Mouse (Mus musculus): ENCODE results near the gene Dpy19l3.

The Dpy19l3 gene

GRCm38 (mm10) chr7:35750873-35751272 is 3.4 kb downstream of the Dpy19l3 start:
- DNase-seq (ENCODE audit: low read depth, low spot score), result no peak

- no peak for DNase-seq (ENCODE audit: low read depth, low spot score)
Measured at GRCm38 (mm10) chr7:35747397-35747964, 6.8 kb downstream of the Dpy19l3 start.

- no peak for DNase-seq (ENCODE audit: low read depth, low spot score)
Measured at GRCm38 (mm10) chr7:35746686-35747396, 7.4 kb downstream of the Dpy19l3 start.

DNA sequence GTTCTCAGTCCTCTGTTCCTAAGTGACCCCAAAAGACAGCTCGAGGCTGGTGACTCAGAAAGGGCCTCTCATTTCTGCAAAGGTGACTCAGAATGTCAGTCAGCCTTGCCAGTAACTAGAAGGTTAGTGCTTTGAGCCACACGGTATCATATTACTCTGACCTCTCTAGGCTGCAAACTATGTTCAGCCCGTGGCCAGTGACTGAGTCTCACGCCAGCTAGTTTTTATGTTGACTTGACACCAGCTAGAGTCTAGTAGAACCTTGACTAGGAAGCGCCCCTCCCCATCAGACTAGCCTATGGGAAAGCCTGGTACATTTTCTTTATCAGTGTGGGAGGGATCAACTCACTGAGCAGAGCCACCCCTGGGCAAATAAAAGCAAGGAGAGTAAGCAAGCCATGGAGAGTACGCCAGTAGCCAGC is 9.0 kb downstream of the Dpy19l3 start:
- DNase-seq (ENCODE audit: low read depth, low spot score), result no peak

DNA sequence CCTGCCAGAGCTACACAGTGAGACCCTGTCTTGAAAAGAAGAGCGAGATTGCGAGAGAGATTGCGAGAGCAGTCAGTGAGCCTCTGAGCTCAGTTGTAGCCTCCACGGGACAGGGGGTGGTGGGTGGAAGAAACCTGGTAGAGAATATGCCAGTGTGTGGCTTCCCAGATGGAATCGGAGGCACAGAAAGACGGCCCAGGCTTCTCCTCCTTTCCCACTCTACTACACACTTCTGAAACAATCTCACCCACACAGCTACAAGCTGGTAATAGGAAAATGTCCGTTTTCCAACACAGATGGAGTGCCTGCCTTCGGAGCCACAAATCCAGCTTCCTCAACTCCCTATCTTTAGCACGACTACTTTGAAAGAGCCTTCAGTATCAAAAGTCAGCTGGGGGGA is 9.5 kb downstream of the Dpy19l3 start:
- no peak for DNase-seq (ENCODE audit: low read depth, low spot score)

- no peak for DNase-seq (ENCODE audit: low read depth, low spot score)
Measured at GRCm38 (mm10) chr7:35742310-35742709, 11.9 kb downstream of the Dpy19l3 start.

GRCm38 (mm10) chr7:35741858-35742257 is 12.4 kb downstream of the Dpy19l3 start:
- DNase-seq (ENCODE audit: low read depth, low spot score), result no peak

- no peak for DNase-seq (ENCODE audit: low read depth, low spot score)
Measured at GRCm38 (mm10) chr7:35740489-35741230, 13.6 kb downstream of the Dpy19l3 start.

DNA sequence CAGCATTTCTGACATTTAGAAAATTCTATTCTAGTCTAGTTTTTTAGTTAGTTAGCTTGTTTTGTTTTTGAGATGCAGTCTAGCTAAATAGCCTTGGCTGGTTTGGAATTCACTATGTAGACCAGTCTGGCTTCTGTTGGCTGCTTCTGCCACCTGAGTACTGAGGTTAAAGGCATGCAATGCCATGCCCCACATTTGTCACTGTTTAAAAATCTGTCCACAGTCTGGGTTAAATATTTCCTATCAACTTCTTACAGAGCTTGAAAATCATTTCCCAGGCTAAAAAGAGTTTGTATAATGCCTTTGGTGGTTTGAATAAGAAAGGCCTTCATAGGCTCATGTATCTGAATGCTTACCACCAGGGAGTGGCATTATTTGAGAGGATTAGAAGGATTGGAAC is 15.4 kb downstream of the Dpy19l3 start:
- no peak for DNase-seq (ENCODE audit: low read depth, low spot score)

GRCm38 (mm10) chr7:35733313-35734050 is 20.8 kb downstream of the Dpy19l3 start:
- no peak for DNase-seq (ENCODE audit: low read depth, low spot score)

DNA sequence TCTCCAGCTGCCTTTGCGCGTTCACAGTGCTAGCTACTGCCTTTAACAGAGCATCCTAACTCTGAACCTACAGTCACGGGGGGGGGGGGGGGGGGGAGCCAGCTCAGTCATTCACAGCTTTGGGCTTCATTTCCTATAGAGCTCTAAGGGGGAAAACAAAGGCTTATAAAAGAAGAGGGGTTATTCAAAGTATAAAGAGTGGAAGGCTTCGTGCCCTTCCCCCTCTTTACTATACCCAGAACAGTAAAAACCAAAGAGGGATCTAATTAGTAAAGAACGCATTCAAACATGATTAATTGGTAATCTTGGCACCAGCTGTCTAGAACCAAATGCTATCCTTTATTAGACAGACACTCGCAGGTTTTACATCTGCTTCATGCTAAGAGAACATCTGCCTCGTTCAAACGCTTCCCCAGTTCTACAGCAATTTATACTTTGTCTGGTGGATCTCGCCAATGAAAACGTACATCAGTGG is 21.6 kb downstream of the Dpy19l3 start:
- no peak for DNase-seq (ENCODE audit: low read depth, low spot score)

DNA sequence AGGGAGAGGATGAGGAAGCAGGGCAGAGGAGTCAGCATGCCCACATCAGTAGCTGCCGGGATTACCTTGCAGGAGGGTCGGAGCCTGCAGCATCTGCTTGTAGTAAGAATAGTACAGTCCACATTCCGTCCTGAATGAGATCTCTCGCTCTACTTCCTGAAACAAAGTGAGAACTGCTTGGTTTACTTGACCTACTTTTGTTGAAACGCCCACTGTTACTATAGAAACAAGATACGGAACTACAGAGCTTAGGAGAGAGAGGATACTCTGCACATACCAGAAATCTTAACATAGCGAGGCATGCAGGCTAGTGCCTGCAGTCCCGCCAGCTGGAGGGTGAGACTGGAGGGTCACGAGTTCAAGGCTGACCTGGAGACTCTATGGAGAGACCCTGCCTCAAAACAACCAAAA is 24.6 kb downstream of the Dpy19l3 start:
- DNase-seq (ENCODE audit: low read depth, low spot score), result no peak

- DNase-seq (ENCODE audit: low read depth, low spot score), result no peak
Measured at GRCm38 (mm10) chr7:35728376-35728775, 25.9 kb downstream of the Dpy19l3 start.

DNA sequence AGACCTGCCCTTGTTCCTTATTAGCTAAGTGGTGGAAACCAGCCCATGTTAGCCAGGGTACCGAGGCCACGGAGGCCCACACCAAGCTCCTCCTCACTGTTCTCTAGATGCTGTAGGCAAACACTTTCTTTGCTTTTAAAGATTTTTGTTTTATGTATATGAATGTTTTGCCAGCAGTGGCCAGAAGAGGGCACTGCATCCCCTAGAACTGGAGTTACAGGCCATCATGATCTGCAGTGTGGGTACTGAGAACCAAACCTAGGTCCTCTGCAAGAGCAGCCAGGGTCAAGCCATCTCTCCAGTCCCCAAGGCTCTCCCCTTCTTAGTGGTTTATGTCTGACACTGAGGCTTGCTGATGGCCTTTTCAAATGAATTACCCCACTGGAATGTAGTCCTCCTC is 31.2 kb downstream of the Dpy19l3 start:
- DNase-seq (ENCODE audit: low read depth, low spot score), result no peak

DNA sequence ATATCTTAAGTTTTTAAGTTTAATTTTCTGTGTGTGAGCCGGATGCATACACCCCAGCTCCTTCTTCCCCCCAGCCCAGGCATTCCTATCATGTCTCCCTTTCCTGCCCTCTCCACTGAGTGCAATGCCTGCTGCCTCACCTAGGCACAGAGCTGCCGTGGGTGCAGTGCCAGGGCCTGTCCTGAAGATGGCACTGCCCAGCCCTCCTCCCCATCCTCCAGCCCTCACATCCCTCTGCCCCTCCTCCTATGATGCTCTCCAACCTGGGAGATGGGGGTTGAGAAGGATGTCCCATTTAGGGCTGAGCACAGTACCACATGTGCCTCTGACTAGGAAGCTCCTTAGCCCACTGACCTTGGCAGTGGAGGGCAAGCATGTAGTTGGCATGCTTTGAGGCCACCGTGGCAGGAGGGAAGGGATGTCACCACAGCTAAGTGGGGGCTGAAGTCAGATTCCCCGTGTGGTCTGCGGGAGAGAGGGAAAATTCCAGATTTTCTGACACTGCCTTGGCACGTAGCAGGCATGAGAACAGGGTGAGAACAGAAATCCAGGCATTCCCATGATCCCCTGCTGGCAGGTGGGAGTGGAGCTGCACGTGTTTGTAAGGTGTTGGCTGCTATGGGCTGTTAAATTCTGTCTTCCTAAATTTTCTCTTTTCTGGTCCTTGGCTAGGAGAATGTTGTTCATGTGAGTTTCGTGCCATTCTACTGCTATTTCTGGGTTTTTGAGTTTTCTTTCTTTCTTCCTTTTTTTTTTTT is 35.7 kb downstream of the Dpy19l3 start:
- DNase-seq (ENCODE audit: low read depth, low spot score), result no peak

GRCm38 (mm10) chr7:35710366-35710765 is 43.9 kb downstream of the Dpy19l3 start:
- DNase-seq (ENCODE audit: low read depth, low spot score), result no peak

GRCm38 (mm10) chr7:35708101-35708500 is 46.2 kb downstream of the Dpy19l3 start:
- DNase-seq (ENCODE audit: low read depth, low spot score), result no peak

- DNase-seq (ENCODE audit: low read depth, low spot score), result no peak
Measured at GRCm38 (mm10) chr7:35699005-35699404, 55.2 kb downstream of the Dpy19l3 start.

GRCm38 (mm10) chr7:35698073-35698472 is 56.2 kb downstream of the Dpy19l3 start:
- DNase-seq (ENCODE audit: low read depth, low spot score), result no peak

GRCm38 (mm10) chr7:35692641-35693040 is 61.6 kb downstream of the Dpy19l3 start:
- no peak for DNase-seq (ENCODE audit: low read depth, low spot score)

DNA sequence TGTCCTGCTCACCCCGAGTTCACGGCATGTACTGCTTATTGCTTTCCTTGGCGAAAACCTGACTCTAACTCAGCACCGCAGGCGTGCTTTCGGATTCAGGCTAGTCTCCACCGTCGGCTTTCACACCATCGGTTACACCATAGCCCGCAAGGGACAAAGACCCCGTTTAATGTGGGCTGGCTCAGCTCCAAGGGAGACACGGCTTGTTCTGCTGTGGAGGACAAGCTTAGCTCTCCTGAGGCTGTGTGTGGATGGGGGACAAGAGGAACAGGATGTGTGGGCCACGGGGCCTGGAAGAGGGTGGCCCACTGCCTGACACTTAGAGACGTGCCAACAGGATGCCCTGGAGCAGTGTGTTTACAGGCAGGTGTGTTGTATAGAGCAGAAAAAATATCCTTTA is 62.1 kb downstream of the Dpy19l3 start:
- no peak for DNase-seq (ENCODE audit: low read depth, low spot score)
